Comparison of ENCODE assay signal across 20 mouse cellular contexts in genomic region chr7:134231378-134232346, GRCm38 (mm10). TPM values are rescaled to one million over a fixed set of nuclear protein-coding genes. Genes with fewer than 3 reads are reported as not detected.
DNase-seq lines count a peak whose midpoint lies in the region; ATAC-seq and TF ChIP-seq lines count a peak whose summit lies in the region.
"Had no signal": no experiment of that assay in that cellular context is flagged by ENCODE, and none has a peak within 500 bp of the region (broad histone marks: within the 10 kb centered on the region; RNA-seq: fewer than 3 reads in every experiment).

Gene Adam12, minus strand, starts transcription at chr7:134232146.

- ATAC-seq in limb, embryonic 14.5 days (ENCODE audit: low FRiP score, low read depth), result peak; percentile 26; the same call in 1 of the 2 replicates
- ATAC-seq: forebrain, postnatal 0 days; Patski had no signal

- H3K4me3 ChIP-seq in limb, embryonic 14.5 days (replicated peaks; ENCODE audit: low read length), result no peak within 1 kb of the TSS
- H3K4me3 ChIP-seq: embryonic facial prominence, embryonic 12.5 days; layer of hippocampus, adult 2 months; limb, embryonic 12.5 days had no signal

- no peaks in the 10 kb centered on the region for H3K36me3 ChIP-seq in limb, embryonic 14.5 days (ENCODE audit: control insufficient read depth, insufficient read depth, low read length)
- H3K36me3 ChIP-seq: embryonic facial prominence, embryonic 12.5 days; limb, embryonic 12.5 days had no signal

- peaks cover 4% of the 10 kb centered on the region; the same call in 1 of the 2 replicates for H3K4me1 ChIP-seq in limb, embryonic 14.5 days (ENCODE audit: control insufficient read depth, insufficient read depth, low read length)

- H3K27me3 ChIP-seq in limb, embryonic 14.5 days (ENCODE audit: control insufficient read depth, insufficient read depth, low read length), result peaks cover 9% of the 10 kb centered on the region; the same call in 1 of the 2 replicates
- H3K27me3 ChIP-seq: Patski had no signal

- WGBS in limb, embryonic 14.5 days, result 46% methylated on average over 14 of the region's 14 CpGs

- DNase-seq in adrenal gland, postnatal 25 days, result no peak
- no peak for DNase-seq in adrenal gland, adult 18-20 months (ENCODE audit: low spot score in 2 of 2)
- DNase-seq in layer of hippocampus, postnatal 14 days (ENCODE audit: low spot score in 2 of 2), result no peak
- DNase-seq in layer of hippocampus, postnatal 25 days (ENCODE audit: extremely low spot score in 1 of 2, low spot score in 1 of 2), result no peak
- DNase-seq in CD4-positive helper T cell, adult 2 months (ENCODE audit: low read depth, low spot score), result peak; percentile 10
- DNase-seq in limb, embryonic 14.5 days (ENCODE audit: low spot score), result no peak
- DNase-seq in spleen, postnatal 36 days (ENCODE audit: low spot score in 2 of 2), result no peak
- no peak for DNase-seq in cerebellum, adult 9-10 months
- DNase-seq: B cell, adult 2 months; cerebellum, adult 9-11 months; forebrain, postnatal 0 days; heart, adult 18-20 months; heart, postnatal 4 days; kidney, adult 11 months; lung, postnatal 4 days; right cerebral cortex, postnatal 25 days had no signal

- H3K9ac ChIP-seq in limb, embryonic 14.5 days (ENCODE audit: low read depth, low read length, severe bottlenecking), result no peak within 1 kb of the TSS
- H3K9ac ChIP-seq: embryonic facial prominence, embryonic 12.5 days; forebrain, postnatal 0 days; limb, embryonic 12.5 days had no signal

- TF ChIP-seq POLR2A in limb, embryonic 14.5 days (IDR thresholded peaks at IDR 0.05; ENCODE audit: borderline replicate concordance, extremely low read depth, insufficient read depth, insufficient read length), result no peak

- no peak within 1 kb of the TSS for H3K27ac ChIP-seq in limb, embryonic 14.5 days (replicated peaks; ENCODE audit: low read depth, low read length)
- H3K27ac ChIP-seq: embryonic facial prominence, embryonic 12.5 days; layer of hippocampus, adult 2 months; limb, embryonic 12.5 days had no signal

- no peaks in the 10 kb centered on the region for H3K9me3 ChIP-seq in limb, embryonic 14.5 days (ENCODE audit: control insufficient read depth, low read length)
- H3K9me3 ChIP-seq: embryonic facial prominence, embryonic 12.5 days; limb, embryonic 12.5 days had no signal

- no peak within 1 kb of the TSS for H3K4me2 ChIP-seq in limb, embryonic 14.5 days (replicated peaks; ENCODE audit: low read depth, low read length, severe bottlenecking)
- H3K4me2 ChIP-seq: embryonic facial prominence, embryonic 12.5 days; limb, embryonic 12.5 days had no signal

RNA-seq across cellular contexts. Expression of gene Adam12, which starts in this region (rescaled TPM):
- total RNA-seq in adrenal gland, postnatal 25 days (2021), result 10.2 and 10.5 TPM in 2 replicates
- 10 to 100 TPM in 1 of 2 experiments, 1 to 10 TPM in 1; 7.2 to 11.1 TPM for total RNA-seq in adrenal gland, adult 18-20 months (2021)
- total RNA-seq in layer of hippocampus, postnatal 14 days (2021), result 10 to 100 TPM; 12.4 to 12.6 TPM
- total RNA-seq in layer of hippocampus, postnatal 25 days (2021), result 1 to 10 TPM; 8.1 to 8.7 TPM
- polyA plus RNA-seq in limb, embryonic 14.5 days (2012; rRNA removed), result 18.1 and 19.5 TPM in 2 replicates
- 16.3 and 17.0 TPM in 2 replicates for polyA plus RNA-seq in limb, embryonic 14.5 days (2014; fragmentation: Nextera tagmentation; extraction: Ambion mirVana)
